Mouse (Mus musculus) intestine, embryonic 16.5 days (tissue): ENCODE data around the gene Esp16. TPM values are rescaled to one million over a fixed set of nuclear protein-coding genes. Genes with fewer than 3 reads are reported as not detected.
"Not testable (repeated sequence)": the region's sequence is repeated elsewhere in the genome, so short reads cannot be mapped to it uniquely, and the experiment has no call there.

Source experiments
- ATAC-seq: fragments of 200-750 bp; cut with Nextera tagmentation; 2 replicates; pipeline ENCODE4 v1.8.0; 2017; ENCODE audit warnings: moderate TSS enrichment, moderate library complexity
- H3K27ac ChIP-seq: fragments of 300-500 bp; sonication (generic); 2 replicates; pipeline ENCODE4 v1.5.1; 2014; ENCODE audit warnings: mild to moderate bottlenecking, low read length
- H3K27me3 ChIP-seq: fragments of 300-500 bp; sonication (generic); replicated peaks from 2 replicates; pipeline ENCODE4 v1.6.1; 2014; ENCODE audit warnings: low read length, control low read depth, mixed read lengths; ENCODE audit not compliant: control insufficient read depth, insufficient read depth
- H3K36me3 ChIP-seq: fragments of 300-500 bp; sonication (generic); 2 replicates; pipeline ENCODE4 v1.6.1; 2014; ENCODE audit warnings: low read length, control low read depth; ENCODE audit not compliant: control insufficient read depth, insufficient read depth
- H3K4me1 ChIP-seq: fragments of 300-500 bp; sonication (generic); 2 replicates; pipeline ENCODE4 v1.6.1; 2014; ENCODE audit warnings: low read length, control low read depth, mixed read lengths; ENCODE audit not compliant: control insufficient read depth, insufficient read depth
- H3K4me2 ChIP-seq: fragments of 300-500 bp; sonication (generic); 2 replicates; pipeline ENCODE4 v1.6.1; 2014; ENCODE audit warnings: low read depth, low read length, control low read depth
- H3K4me3 ChIP-seq: fragments of 300-500 bp; sonication (generic); 2 replicates; pipeline ENCODE4 v1.5.1; 2014; ENCODE audit warnings: mild to moderate bottlenecking, low read length
- H3K9ac ChIP-seq: fragments of 300-500 bp; sonication (generic); 2 replicates; pipeline ENCODE4 v1.6.1; 2014; ENCODE audit warnings: low read depth, low read length
- H3K9me3 ChIP-seq: fragments of 300-500 bp; sonication (generic); 2 replicates; pipeline ENCODE4 v1.6.1; 2016; ENCODE audit warnings: low read length, control low read depth; ENCODE audit not compliant: control insufficient read depth
- WGBS: fragments of 180-500 bp; shearing (Covaris S2); extraction: QIAGEN DNeasy Blood & Tissue Kit; methylation state at CpG from one replicate; pipeline ENCODE4 v1.1.7; 2014; 5-methylcytosine and 5-hydroxymethylcytosine counted together
- polyA plus RNA-seq: library from polyadenylated mRNA; unstranded; fragments of >200 nt; fragmentation: Nextera tagmentation; extraction: Ambion mirVana; gene quantifications from 2 replicates; pipeline ENCODE4 v1.2.1, GENCODE M21; 2015

The Esp16 gene
- polyA plus RNA-seq: not detected in 2 replicates

GRCm38 (mm10) chr17:39535842-39536241 is at the start of gene Esp16:
Gene Esp16 (plus strand): TSS chr17:39536142.
- ATAC-seq, H3K36me3 ChIP-seq, H3K27me3 ChIP-seq, H3K9me3 ChIP-seq, H3K4me1 ChIP-seq, H3K4me2 ChIP-seq, H3K9ac ChIP-seq, H3K27ac ChIP-seq, H3K4me3 ChIP-seq: not testable (repeated sequence)
- 79% methylated on average over 6 of the region's 6 CpGs for WGBS

- not testable (repeated sequence) for H3K9me3 ChIP-seq, H3K4me1 ChIP-seq, H3K9ac ChIP-seq, H3K36me3 ChIP-seq, H3K4me3 ChIP-seq, H3K4me2 ChIP-seq, ATAC-seq, H3K27ac ChIP-seq, H3K27me3 ChIP-seq
Observed at GRCm38 (mm10) chr17:39498043-39498442, 37.9 kb upstream of the Esp16 start.

Other genes starting within 250 kb of the Esp16 start
- not detected in 2 replicates for gene Esp18, start 129.8 kb upstream of the Esp16 start, polyA plus RNA-seq
- not detected in 2 replicates for gene Esp15, start 104.8 kb downstream of the Esp16 start, polyA plus RNA-seq